Mouse (Mus musculus) layer of hippocampus, postnatal 14 days (tissue): ENCODE results near the gene Ube2q2. TPM values are rescaled to one million over a fixed set of nuclear protein-coding genes. Genes with fewer than 3 reads are reported as not detected.
"Not testable (repeated sequence)": the region's sequence is repeated elsewhere in the genome, so short reads cannot be mapped to it uniquely, and the experiment has no call there.

ENCODE experiments used
- DNase-seq, 2 experiments: peaks; one replicate each; pipeline ENCODE4 v3.0.0; 2021 to 2022; ENCODE audit warnings: low spot score in 2 of 2, mixed read lengths in 1 of 2
- total RNA-seq, 2 experiments: library from RNA; stranded (reverse); gene quantifications; 2 replicates each; pipeline ENCODE4 v1.2.3; 2021

The Ube2q2 gene
- total RNA-seq, 2 experiments from 2014 or later = 49.2 to 55.2 TPM

DNA sequence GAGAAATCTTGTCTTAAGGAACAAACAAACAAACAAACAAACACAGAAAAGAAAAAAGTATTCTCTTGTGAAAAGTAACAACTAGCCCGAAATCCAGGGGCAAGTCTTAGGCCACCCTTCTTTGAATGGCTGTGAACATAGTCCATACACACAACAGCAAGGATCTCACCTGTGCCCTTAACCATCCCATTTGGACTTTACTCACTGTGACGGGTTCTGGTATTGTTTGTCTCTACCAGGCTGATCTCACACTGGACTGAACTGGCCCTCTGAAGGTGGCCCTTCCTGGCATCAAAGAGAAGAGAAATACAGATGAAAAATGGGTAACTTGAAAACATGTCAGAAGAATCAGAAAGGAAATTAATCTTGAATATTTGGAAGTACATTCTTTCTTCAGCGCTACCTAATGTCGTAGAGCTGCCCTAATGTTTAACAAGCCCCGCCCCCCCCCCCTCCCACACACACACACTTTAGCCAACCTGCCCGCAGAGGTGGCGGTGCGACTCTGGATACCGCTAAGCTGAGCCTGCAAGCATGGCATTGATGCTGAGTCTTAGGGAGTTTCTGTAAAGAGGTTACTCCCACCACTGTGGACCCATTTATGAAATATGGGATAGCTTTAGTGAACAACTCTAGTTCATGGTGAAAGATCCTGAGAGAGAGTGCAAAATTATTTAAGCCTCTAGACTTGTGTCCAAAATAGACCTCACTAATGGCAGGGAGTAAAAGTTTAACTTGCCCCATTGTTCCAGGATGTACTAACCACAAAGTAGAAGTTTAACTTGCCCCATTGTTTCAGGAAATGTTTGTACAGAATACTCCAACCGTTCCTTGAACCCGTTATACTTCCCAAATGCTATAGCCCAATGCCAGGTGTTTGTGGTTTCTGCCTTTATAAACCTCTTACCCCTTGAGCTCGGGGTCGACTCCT is 87.8 kb downstream of the Ube2q2 start:
- DNase-seq = no peak

DNA sequence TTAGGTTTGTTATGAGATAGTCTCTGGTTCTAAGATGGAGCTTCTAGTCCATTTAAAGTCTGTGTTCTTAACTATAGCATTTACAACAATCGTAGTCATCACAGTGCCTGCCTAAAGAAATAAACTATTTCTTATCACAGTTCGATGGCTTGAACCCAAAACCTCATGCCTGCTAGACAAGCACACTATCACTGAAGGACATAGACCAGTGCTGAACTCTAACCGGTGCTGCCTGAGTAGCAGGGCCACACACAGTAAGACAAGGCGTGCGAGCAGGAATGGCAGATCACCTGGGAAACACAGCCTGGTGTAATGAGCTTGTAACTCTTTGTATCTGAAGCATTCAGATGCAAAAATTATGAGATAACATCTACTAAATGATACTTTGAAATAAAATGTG is 92.2 kb downstream of the Ube2q2 start:
- no peak for DNase-seq

DNA sequence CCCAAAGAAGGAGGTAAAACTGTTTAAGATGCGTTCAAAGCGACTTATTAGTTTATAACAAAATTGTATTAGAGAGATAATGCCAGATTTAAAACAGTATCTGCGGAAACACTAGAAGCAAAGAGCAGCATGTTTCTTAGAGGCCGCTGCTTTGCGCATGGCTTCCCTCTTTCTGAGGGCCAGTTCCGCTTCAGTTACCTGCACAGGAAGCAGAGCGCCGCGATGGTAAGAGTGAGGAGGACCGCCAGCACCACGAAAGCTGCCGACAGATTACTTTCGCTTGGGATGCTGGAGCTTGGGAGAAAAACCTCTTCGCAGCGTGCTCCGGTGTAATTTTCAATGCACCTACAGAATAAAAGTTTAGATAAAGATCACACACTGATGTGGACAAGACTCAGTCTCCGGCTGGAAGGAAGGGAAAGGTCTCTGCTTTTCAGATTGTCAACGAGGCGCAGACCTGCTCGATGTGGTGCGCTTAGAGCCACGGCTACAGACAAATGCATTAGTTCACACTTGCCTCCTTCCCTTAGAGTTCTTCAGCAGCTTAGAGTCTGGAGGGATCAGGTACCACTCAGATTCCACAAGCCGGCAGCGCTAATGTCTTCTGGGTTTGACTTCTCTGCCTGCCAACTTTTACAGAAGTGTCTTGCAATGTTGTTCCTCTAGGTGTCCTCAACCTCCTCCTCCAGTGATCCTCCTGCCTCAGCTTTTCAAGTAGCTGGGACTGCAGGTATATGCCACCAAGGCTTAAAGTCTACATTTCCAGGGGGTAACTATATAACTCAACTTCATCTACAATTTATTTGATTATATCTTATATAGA is 93.4 kb downstream of the Ube2q2 start:
- DNase-seq = no peak

DNA sequence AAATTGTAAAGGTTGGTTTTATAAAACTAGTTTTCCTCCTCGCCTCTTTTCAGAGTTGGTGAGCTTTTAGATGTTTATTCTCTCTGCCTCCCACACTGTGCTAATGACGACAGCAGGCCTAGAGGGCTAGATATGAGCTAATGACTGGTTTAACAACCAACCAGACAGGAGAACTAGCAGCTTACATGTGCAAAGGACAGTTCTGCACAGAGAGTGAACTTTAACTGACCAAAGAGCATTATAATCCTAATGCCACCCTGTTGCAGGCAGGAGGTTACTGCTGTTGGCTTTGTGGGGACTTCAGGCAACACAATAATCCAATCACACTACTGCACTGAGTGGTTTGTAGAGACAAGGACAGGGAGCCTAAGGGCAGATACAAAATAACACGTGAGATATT is 94.6 kb downstream of the Ube2q2 start:
- DNase-seq = no peak

DNA sequence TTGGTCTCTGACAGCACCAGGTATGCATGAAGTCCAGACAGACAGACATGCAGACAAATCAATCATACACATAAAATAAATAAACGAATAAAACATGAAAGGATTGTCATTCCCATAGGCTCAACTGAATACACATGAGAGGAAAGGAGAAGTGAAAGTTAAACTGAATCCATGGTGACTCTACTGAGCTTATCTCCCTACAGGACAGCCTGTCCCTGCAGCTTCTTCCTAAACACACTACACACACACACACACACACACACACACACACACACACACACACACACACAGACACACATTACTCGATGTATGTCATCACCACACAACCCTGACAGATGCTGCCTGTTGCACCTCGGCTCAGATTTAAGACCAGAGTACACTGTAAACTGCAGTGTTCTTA is 95.4 kb downstream of the Ube2q2 start:
- no peak for DNase-seq

DNA sequence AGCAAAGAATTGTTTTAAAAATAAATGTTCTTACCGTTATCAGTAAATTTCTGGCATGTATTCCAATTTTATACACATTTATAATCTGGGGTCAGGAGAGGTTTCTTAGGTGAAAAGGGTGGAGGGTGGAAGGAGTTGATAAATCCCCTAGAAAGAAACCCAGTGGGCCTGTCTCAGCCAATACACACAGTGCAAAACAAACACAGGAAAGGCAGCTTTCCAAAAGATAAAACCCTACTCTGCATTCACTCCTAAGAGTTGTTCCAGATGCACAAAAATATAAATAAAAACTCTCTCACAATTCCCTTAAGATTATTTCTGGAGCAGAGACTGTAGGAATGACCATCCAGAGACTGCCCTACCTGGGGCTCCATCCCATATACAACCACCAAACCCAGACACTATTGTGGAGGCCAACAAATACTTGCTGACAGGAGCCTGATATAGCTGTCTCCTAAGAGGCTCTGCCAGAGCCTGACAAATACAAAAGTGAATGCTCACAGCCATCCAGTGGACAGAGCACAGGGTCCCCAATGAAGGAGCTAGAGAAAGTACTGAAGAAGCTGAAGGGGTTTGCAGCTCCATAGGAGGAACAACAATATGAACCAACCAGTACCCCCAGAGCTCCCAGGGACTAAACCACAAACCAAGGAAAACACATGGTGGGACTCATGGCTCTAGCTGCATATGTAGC is 96.5 kb downstream of the Ube2q2 start:
- DNase-seq = not testable (repeated sequence)

DNA sequence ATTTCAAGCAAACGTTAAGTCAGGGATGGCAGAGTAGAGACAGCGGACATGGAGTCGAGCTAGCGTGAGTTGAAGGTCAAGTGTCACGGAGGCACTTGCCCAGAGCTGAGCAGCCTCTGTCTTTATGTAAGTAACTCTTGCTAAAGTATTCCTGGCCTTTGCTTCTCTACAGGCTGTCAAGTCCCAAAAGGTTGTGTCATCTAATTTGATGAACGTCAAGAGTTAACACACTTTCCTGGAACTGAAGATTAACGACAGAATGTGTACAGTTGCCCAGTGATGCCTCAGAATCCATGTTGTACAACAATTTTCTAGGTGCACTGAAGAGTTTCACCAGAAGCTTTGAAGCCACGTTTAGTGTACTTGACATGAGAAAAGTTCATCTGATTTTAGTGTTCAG is 97.8 kb downstream of the Ube2q2 start:
- no peak for DNase-seq

DNA sequence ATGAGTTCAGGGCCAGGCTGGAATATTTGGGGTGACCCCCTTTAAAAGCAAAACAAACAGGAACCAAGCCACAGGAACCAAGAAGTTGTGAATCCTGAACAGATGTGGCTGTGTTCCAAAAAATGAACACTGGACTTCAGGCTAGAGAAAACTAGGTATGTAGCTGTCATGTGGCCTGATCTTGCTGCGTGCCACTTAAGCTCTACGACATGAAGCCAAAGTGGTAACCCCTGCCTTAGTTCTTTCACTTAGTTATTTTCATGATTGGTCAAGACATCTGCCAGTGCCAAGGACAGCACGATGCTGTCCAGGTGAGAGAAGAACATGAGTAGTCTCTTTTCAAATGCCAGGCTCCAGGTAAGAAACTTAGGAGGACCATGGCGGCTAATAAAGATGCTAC is 98.3 kb downstream of the Ube2q2 start:
- no peak for DNase-seq

DNA sequence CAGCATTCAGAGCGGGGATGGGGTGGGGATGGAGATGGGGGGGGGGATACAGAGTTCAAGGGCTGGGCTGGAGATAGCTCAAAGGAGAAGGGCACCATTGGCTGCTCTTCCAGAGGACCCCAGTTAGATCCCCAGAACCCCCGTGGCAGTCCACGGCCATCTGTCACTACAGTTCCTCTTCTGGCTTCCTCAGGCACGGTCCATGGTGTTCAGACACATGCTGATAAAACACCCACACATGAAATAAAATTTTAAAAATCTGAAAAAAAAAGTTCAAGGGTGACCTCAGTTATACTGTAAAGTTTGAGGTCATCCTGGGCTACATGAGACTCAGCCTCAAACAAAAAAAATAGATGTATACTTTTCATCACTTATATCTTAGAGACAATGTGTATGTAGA is 99.8 kb downstream of the Ube2q2 start:
- DNase-seq = no peak

DNA sequence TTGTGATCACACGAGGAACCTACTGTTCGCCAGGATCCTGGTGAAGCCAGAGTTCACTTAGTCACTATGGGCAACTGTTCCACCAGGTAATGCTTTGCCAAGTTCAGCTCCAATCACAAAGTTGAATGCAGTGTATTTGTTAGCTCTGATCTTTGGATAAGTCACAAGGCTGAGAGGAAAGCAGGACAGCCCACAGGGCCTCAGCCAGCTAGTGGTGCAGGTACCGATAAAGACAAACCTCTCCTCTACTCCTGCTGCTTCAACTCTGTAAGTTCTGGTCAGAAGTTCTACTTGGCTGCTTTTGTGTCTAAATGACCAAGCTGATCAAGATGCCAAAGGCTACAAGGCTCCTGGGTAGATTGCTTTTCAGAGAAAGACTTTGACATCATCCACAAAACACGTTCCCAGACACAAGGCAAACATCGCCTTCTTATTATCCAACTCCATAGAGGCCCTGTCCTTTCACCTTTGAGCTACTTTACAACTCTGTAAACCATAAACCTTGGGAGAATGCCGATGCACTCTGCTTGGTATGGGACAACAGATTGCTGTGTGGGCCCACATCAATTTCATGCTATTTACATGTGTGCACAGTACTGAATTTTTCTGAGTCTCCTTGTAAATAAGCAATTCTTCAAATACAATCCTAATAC is 102.1 kb downstream of the Ube2q2 start:
- DNase-seq = no peak

DNA sequence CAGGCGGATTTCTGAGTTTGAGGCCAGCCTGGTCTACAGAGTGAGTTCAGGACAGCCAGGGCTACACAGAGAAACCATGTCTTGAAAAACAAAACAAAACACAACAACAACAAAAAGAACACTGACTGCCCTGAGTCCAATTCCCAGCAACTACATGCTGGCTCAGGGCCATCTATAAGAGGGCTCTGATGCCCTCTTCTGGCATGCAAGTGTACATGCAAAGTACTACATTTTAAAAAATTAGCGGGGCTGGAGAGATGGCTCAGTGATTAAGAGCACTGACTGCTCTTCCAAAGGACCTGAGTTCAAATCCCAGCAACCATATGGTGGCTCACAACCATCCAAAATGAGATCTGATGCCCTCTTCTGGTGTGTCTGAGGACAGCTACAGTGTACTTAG is 103.4 kb downstream of the Ube2q2 start:
- not testable (repeated sequence) for DNase-seq

DNA sequence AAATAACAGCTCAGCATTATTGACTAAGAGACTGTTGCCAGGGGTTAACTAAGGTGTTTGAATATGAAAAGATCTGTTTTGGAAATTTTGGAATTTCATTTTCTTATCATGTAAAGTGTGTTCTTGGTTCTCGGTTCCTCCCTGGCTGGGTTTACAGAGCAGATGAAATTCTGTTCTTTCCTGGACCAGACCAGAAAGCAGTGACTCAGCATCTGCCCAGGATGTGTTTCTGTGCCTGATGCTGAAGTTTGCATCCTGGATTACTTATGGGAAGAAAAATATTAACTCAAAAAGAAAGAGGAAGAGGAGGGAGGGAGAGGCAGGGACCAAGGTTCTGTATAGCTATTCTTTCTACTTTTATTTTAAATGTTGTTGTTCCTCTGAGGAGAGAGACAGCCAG is 105.2 kb downstream of the Ube2q2 start:
- no peak for DNase-seq

DNA sequence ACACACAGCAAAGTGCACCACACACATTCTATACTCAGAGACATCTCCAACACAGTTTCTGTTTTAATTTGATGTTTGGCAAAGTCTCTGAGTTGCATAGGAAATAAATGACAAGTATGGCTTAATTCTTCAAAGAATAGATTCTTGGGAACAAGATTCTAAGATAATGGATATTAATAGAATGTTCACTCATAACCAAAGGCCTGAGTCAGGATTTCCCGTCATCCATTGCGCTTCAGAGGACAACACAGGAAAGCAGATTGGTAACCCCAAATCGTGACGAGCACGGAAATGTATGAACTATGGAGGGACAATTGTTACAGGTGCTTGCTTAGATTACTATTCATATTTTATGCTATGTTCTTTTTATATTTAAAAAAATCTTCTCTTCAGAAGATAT is 106.4 kb downstream of the Ube2q2 start:
- no peak for DNase-seq

DNA sequence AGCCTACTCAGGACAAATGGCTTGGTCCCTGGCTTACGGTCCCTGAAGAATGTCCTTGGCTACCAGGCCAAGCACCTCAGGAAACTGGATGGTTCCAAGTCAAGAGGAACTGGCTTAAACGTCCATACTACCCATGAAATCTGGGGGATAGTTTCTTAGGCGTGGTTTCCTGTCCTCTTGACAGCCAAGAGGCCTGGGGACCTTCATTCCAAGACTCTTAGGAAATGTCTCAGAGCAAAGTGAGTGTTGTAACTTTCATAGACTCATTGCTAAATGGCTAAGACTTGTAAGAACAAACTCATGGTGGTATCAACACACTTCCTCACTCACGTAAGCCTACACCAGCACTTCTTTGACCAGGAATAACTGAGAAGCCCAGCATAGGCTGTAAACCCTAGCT is 107.0 kb downstream of the Ube2q2 start:
- no peak for DNase-seq

DNA sequence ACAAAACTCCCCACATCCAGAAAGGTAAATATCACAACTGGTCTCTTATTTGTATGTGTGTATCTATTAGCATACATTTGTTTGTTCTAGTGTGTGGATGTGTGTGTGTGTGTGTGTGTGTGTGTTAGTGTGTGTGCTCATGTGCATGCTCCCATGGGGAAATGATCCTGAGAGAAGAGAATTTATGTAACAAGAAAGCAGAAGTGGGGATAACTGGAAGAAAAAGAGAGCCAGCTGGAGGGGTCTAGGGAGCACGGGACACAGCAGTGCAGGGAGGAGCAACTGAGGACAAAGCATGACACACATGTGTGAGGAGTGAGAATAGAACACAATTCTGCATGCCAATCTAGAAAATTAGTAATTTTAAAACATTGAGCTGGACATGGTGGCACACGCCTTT is 108.5 kb downstream of the Ube2q2 start:
- DNase-seq = no peak

Other genes starting within 250 kb of the Ube2q2 start
- gene Hykk, start 231.6 kb upstream of the Ube2q2 start, total RNA-seq = 1 to 10 TPM; 2.1 to 2.8 TPM
- 100 to 1,000 TPM; 137 to 138 TPM for gene Psma4, start 198.1 kb upstream of the Ube2q2 start, total RNA-seq
- gene AY074887, start 197.9 kb upstream of the Ube2q2 start, total RNA-seq = not detected
- gene Chrna5, start 168.0 kb upstream of the Ube2q2 start, total RNA-seq = 10 to 100 TPM in 1 of 2 experiments, 1 to 10 TPM in 1; 8.6 to 10.6 TPM
- 1 to 10 TPM in 1 of 2 experiments, under 1 TPM in 1; 0.71 to 1.2 TPM for gene Chrna3, start 122.3 kb upstream of the Ube2q2 start, total RNA-seq
- under 1 TPM in 1 of 2 experiments, not detected in 1; 0.28 TPM for gene Chrnb4, start 100.1 kb upstream of the Ube2q2 start, total RNA-seq
- gene Fbxo22, start 60.1 kb downstream of the Ube2q2 start, total RNA-seq = 10 to 100 TPM; 37.7 to 40.0 TPM
- gene Nrg4, start 178.0 kb downstream of the Ube2q2 start, total RNA-seq = under 1 TPM; 0.39 to 0.76 TPM
- gene Tmem266, start 178.1 kb downstream of the Ube2q2 start, total RNA-seq = 1 to 10 TPM; 5.7 to 7.5 TPM